Mouse (Mus musculus) E14TG2a.4 (cell line): ENCODE results near the gene Cbfa2t2.

Experiments used
- H3K27me3 ChIP-seq: 2 replicates; pipeline ENCODE4 v1.6.1; 2014; ENCODE audit warnings: low read length, control low read depth; ENCODE audit not compliant: insufficient read depth
- H3K36me3 ChIP-seq: 2 replicates; pipeline ENCODE4 v1.6.1; 2014; ENCODE audit warnings: low read length, control low read depth; ENCODE audit not compliant: insufficient read depth
- H3K4me1 ChIP-seq: replicated peaks from 2 replicates; pipeline ENCODE4 v1.6.1; 2014; ENCODE audit warnings: low read depth, low read length, control low read depth
- H3K4me3 ChIP-seq: replicated peaks from 2 replicates; pipeline ENCODE4 v1.5.1; 2014; ENCODE audit warnings: mild to moderate bottlenecking, low read length
- H3K9me3 ChIP-seq: 2 replicates; pipeline ENCODE4 v1.6.1; 2014; ENCODE audit warnings: low read length, control low read depth
- CTCF ChIP-seq: conservative IDR thresholded peaks from 2 replicates; pipeline ENCODE4 v1.5.1; 2014; ENCODE audit warnings: low read length
- NANOG ChIP-seq: IDR thresholded peaks from 2 replicates; pipeline ENCODE4 v1.6.1; 2014; ENCODE audit warnings: borderline replicate concordance, low read length, mixed read lengths
- POU5F1 ChIP-seq: IDR thresholded peaks from 2 replicates; pipeline ENCODE4 v1.6.1; 2014; ENCODE audit warnings: low read length, borderline replicate concordance

Cbfa2t2 gene

GRCm38 (mm10) chr2:154452951-154453350 lies 16.7 kb downstream of the Cbfa2t2 start:
- H3K4me1 ChIP-seq: peaks cover 92% of the 10 kb centered on the region
- no peaks in the 10 kb centered on the region for H3K9me3 ChIP-seq
- no peaks in the 10 kb centered on the region for H3K27me3 ChIP-seq
- peak; percentile 35 for TF ChIP-seq CTCF
- TF ChIP-seq NANOG: no peak
- H3K4me3 ChIP-seq: no peak overlapping the region
- H3K36me3 ChIP-seq: peaks cover 50% of the 10 kb centered on the region

GRCm38 (mm10) chr2:154454099-154454498 lies 17.8 kb downstream of the Cbfa2t2 start:
- no peaks in the 10 kb centered on the region for H3K27me3 ChIP-seq
- no peaks in the 10 kb centered on the region for H3K9me3 ChIP-seq
- H3K4me1 ChIP-seq: peaks cover 90% of the 10 kb centered on the region
- H3K36me3 ChIP-seq: peaks cover 46% of the 10 kb centered on the region
- no peak overlapping the region for H3K4me3 ChIP-seq
- no peak for TF ChIP-seq NANOG
- TF ChIP-seq CTCF: no peak
- TF ChIP-seq POU5F1: no peak

GRCm38 (mm10) chr2:154454605-154455004 lies 18.3 kb downstream of the Cbfa2t2 start:
- TF ChIP-seq POU5F1 (no peak), CTCF (no peak), NANOG (no peak)
- peaks cover 46% of the 10 kb centered on the region for H3K36me3 ChIP-seq
- H3K9me3 ChIP-seq: no peaks in the 10 kb centered on the region
- no peaks in the 10 kb centered on the region for H3K27me3 ChIP-seq
- peaks cover 90% of the 10 kb centered on the region for H3K4me1 ChIP-seq
- H3K4me3 ChIP-seq: no peak overlapping the region

GRCm38 (mm10) chr2:154455776-154456175 lies 19.5 kb downstream of the Cbfa2t2 start:
- Histone ChIP-seq H3K9me3 (no peaks in the 10 kb centered on the region), H3K4me1 (peaks cover 86% of the 10 kb centered on the region), H3K27me3 (no peaks in the 10 kb centered on the region), H3K4me3 (no peak overlapping the region), H3K36me3 (peaks cover 40% of the 10 kb centered on the region)
- no peak for TF ChIP-seq NANOG
- TF ChIP-seq CTCF: no peak
- no peak for TF ChIP-seq POU5F1

GRCm38 (mm10) chr2:154456621-154457020 lies 20.3 kb downstream of the Cbfa2t2 start:
- H3K4me1 ChIP-seq: peaks cover 86% of the 10 kb centered on the region
- H3K27me3 ChIP-seq: no peaks in the 10 kb centered on the region
- H3K9me3 ChIP-seq: no peaks in the 10 kb centered on the region
- H3K4me3 ChIP-seq: no peak overlapping the region
- no peak for TF ChIP-seq CTCF
- TF ChIP-seq NANOG: no peak
- H3K36me3 ChIP-seq: peaks cover 44% of the 10 kb centered on the region

- no peak for TF ChIP-seq CTCF
- no peak for TF ChIP-seq NANOG
- TF ChIP-seq POU5F1: no peak
- Histone ChIP-seq H3K4me3 (no peak overlapping the region), H3K27me3 (no peaks in the 10 kb centered on the region), H3K36me3 (peaks cover 29% of the 10 kb centered on the region), H3K9me3 (no peaks in the 10 kb centered on the region), H3K4me1 (peaks cover 90% of the 10 kb centered on the region)
Measured at GRCm38 (mm10) chr2:154459262-154459661, 23.0 kb downstream of the Cbfa2t2 start.

GRCm38 (mm10) chr2:154459851-154460250 lies 23.6 kb downstream of the Cbfa2t2 start:
- peaks cover 25% of the 10 kb centered on the region for H3K36me3 ChIP-seq
- TF ChIP-seq POU5F1 (no peak), CTCF (no peak), NANOG (no peak)
- no peaks in the 10 kb centered on the region for H3K9me3 ChIP-seq
- H3K4me1 ChIP-seq: peaks cover 90% of the 10 kb centered on the region
- no peak overlapping the region for H3K4me3 ChIP-seq
- no peaks in the 10 kb centered on the region for H3K27me3 ChIP-seq

- Histone ChIP-seq H3K27me3 (no peaks in the 10 kb centered on the region), H3K4me3 (no peak overlapping the region), H3K9me3 (peaks cover 10% of the 10 kb centered on the region), H3K4me1 (peaks cover 91% of the 10 kb centered on the region), H3K36me3 (peaks cover 28% of the 10 kb centered on the region)
- no peak for TF ChIP-seq CTCF
- no peak for TF ChIP-seq NANOG
- TF ChIP-seq POU5F1: no peak
Measured at GRCm38 (mm10) chr2:154463621-154464198, 27.4 kb downstream of the Cbfa2t2 start.

- Histone ChIP-seq H3K9me3 (peaks cover 11% of the 10 kb centered on the region), H3K36me3 (peaks cover 34% of the 10 kb centered on the region), H3K4me3 (no peak overlapping the region), H3K4me1 (peaks cover 78% of the 10 kb centered on the region), H3K27me3 (no peaks in the 10 kb centered on the region)
- TF ChIP-seq POU5F1 (no peak), CTCF (no peak), NANOG (no peak)
Measured at GRCm38 (mm10) chr2:154465914-154466335, 29.6 kb downstream of the Cbfa2t2 start.
